Mouse (Mus musculus): ENCODE measurements around the gene Gatd1. TPM values are rescaled to one million over a fixed set of nuclear protein-coding genes. Genes with fewer than 3 reads are reported as not detected.

The Gatd1 gene
- polyA plus RNA-seq, 1 experiment from 2014 or later: 63.7 TPM

DNA sequence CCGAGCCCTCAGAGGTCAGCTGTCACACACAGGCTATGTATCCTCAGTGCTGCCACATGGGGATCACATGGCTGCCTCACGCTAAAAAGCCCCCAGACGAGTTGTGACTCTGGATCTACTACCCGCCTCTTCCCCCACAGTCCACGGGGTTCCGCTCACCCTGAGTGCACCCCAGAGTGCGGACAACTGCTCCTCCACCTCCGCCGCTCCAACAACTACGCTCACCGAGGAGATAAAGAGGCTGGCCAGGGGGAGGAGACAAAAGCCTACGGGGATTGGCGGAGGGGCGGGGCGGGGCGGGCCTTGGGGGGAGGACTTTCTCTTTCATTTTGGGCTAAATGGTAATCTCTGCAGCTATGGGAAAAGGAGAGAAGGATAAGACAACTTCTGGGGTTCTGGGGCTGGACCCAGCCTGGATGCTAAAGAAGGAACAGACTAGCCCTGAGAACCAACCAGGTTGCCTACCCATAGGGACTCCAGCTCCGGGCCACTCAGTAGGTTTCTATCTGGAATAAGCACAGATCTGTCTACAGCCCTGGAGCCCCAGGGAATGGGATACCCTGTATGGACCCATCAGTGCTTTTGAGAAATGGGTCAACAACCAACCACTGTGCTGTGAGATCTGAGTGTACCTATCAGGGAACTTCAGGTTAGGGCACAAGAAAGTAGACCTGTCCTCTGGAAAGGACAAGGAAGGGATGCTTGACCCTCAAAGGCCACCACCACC lies 21.4 kb upstream of the Gatd1 start:
- Histone ChIP-seq H3K27ac (ENCODE audit: low read length) (peak overlapping the region; percentile 44), H3K36me3 (ENCODE audit: insufficient read depth, low read length) (peaks cover 50% of the 10 kb centered on the region), H3K27me3 (ENCODE audit: insufficient read depth, low read length) (no peaks in the 10 kb centered on the region), H3K9ac (replicated peaks; ENCODE audit: low read length) (peak overlapping the region; percentile 65), H3K4me2 (replicated peaks; ENCODE audit: low read depth, low read length) (peak overlapping the region; percentile 87), H3K4me1 (ENCODE audit: insufficient read depth, low read length) (peaks cover 32% of the 10 kb centered on the region), H3K4me3 (ENCODE audit: low read length) (peak overlapping the region; percentile 57), H3K9me3 (ENCODE audit: low read length) (no peaks in the 10 kb centered on the region)
- WGBS: 5% methylated on average over 17 of the region's 17 CpGs
- ATAC-seq (ENCODE audit: low FRiP score, low TSS enrichment): no peak

DNA sequence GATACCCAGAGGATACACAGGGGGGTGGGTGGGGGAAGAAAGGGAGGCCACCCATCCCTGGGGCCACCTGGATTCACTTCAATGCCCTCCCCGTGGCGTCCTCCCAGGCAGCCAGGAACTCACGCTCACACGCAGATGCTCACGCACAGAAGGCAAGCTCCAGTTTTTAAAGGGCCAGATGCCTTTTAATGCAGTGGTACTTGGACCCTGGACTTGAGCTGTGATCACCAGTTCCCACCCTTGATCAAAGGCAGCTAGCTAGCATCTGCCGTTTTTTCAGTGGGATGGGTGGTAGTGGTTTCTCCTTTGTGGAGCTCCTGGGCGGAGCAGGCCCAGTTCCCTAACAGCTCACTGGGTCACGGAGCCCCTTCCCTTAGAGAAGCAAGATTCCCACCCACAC lies 20.5 kb upstream of the Gatd1 start:
- H3K4me2 ChIP-seq (replicated peaks; ENCODE audit: low read depth, low read length): peak overlapping the region; percentile 87
- H3K36me3 ChIP-seq (ENCODE audit: insufficient read depth, low read length): peaks cover 46% of the 10 kb centered on the region
- peak overlapping the region; percentile 57 for H3K4me3 ChIP-seq (ENCODE audit: low read length)
- H3K27me3 ChIP-seq (ENCODE audit: insufficient read depth, low read length): no peaks in the 10 kb centered on the region
- H3K9ac ChIP-seq (replicated peaks; ENCODE audit: low read length): peak overlapping the region; percentile 65
- H3K9me3 ChIP-seq (ENCODE audit: low read length): no peaks in the 10 kb centered on the region
- H3K4me1 ChIP-seq (ENCODE audit: insufficient read depth, low read length): peaks cover 39% of the 10 kb centered on the region
- no peak for ATAC-seq (ENCODE audit: low FRiP score, low TSS enrichment)
- WGBS: 14% methylated on average over 8 of the region's 8 CpGs
- H3K27ac ChIP-seq (ENCODE audit: low read length): peak overlapping the region; percentile 44

DNA sequence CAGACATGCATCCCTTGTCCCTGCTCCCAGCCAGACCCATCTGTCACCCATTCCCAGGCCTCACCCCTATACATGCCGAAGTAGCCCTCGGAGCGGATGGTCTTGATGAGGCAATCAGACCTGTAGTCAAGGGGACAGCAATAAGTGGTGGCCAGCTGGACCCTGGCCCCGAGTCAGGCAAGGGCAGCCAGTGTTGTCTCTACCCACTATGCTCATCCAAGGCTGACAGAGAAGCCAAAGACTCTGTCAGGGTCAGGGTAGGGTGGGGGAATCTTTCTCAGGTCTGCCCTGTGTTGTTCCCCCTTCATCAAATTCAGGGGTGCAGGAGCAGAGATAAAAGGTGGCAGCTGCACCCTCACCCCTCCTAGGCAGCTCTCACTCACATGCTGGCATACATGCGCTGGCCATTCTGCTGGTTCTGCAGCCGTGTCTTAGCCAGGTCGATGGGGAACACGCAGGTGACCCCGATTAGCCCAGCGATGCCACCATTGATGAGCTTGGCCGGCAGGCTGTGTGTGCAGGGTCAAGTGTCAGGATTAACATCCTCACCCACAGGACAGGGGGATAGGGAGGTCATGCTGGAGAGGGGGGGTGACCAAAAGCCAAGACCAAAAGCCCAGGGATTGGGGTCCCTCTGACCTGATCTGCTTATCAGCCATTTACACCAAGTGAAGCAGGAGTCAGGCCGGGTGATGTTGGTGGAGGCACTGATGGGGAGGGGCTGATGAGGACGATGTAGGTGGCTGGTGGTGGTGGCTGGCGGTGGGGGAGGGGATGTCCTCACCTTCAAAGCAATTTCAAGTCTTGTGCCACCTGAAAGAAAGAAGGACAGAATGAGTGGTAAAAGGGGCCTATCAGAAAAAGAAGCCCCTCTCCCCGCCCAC lies 19.8 kb upstream of the Gatd1 start:
- ATAC-seq (ENCODE audit: low FRiP score, low TSS enrichment): no peak
- Histone ChIP-seq H3K4me1 (ENCODE audit: insufficient read depth, low read length) (peaks cover 46% of the 10 kb centered on the region), H3K27me3 (ENCODE audit: insufficient read depth, low read length) (no peaks in the 10 kb centered on the region), H3K9ac (replicated peaks; ENCODE audit: low read length) (peak overlapping the region; percentile 65), H3K36me3 (ENCODE audit: insufficient read depth, low read length) (peaks cover 40% of the 10 kb centered on the region), H3K4me3 (ENCODE audit: low read length) (peak overlapping the region; percentile 57), H3K4me2 (replicated peaks; ENCODE audit: low read depth, low read length) (peak overlapping the region; percentile 87), H3K9me3 (ENCODE audit: low read length) (no peaks in the 10 kb centered on the region), H3K27ac (ENCODE audit: low read length) (no peak overlapping the region)
- WGBS: 67% methylated on average over 15 of the region's 15 CpGs

DNA sequence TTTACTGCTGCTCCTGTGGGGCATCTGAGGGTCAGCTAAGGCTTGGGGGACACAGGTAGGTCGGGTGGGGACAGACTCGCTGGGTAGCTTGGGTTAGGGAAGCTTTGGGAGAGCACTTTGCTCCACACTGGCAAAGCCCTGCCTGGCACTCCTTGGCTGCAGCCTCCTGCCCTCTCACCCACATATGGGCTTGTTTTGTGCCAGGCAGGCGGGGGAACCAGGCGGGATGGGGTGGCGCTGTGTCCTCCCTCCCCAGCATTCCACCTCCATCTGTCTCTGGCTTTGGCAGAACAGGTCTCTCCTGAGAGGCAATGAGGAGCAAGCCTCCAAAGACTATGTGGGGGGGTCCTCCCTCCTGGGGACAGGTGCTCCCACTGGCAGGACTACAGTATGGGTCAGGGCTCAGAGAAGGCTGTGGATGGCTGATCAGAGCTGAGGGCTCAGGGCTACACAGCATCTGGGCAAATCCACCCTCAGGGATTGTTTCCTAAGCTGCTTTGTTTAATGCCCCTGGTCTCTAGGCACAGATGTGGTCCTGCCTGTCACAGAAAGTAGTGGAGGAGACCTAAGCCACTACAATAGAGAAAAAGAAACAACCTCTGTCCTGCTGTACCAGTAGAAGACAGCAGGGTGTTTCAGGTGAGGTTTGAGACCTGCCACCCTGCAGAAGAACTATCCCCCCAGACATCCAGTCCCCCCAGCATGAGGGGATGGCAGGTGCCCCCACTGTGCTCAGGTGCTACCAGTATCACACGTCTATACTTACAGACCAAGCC lies 19.0 kb upstream of the Gatd1 start:
- no peak for ATAC-seq (ENCODE audit: low FRiP score, low TSS enrichment)
- Histone ChIP-seq H3K4me3 (ENCODE audit: low read length) (no peak overlapping the region), H3K9ac (replicated peaks; ENCODE audit: low read length) (0 out of 2 replicates have a peak overlapping the region, but pooled peaks have one; percentile 4), H3K9me3 (ENCODE audit: low read length) (no peaks in the 10 kb centered on the region), H3K36me3 (ENCODE audit: insufficient read depth, low read length) (peaks cover 34% of the 10 kb centered on the region), H3K4me2 (replicated peaks; ENCODE audit: low read depth, low read length) (no peak overlapping the region), H3K27ac (ENCODE audit: low read length) (no peak overlapping the region), H3K4me1 (ENCODE audit: insufficient read depth, low read length) (peaks cover 46% of the 10 kb centered on the region), H3K27me3 (ENCODE audit: insufficient read depth, low read length) (no peaks in the 10 kb centered on the region)
- WGBS: 84% methylated on average over 6 of the region's 6 CpGs

DNA sequence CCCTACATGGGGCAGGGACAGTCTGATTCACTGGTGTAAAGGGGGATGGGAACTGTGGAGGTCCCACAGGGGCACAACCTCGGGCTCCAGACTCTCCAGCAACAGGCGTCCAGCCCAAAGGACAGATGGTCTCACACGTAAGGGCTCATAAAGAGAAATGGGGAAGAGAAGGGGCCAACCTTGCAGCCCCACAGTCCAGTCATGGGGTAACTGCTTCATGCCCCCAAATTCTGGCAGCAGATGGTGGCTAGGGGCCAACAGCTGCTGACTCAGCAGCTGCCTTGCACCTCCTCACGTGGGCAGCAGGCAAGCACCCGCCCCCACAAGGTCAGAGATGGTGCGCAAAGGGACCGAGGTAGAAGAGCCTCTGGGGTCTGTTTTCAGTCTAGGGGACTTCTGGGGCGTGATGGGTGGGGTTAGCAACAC lies 18.3 kb upstream of the Gatd1 start:
- Histone ChIP-seq H3K4me1 (ENCODE audit: insufficient read depth, low read length) (peaks cover 46% of the 10 kb centered on the region), H3K9me3 (ENCODE audit: low read length) (no peaks in the 10 kb centered on the region), H3K9ac (replicated peaks; ENCODE audit: low read length) (no peak overlapping the region), H3K27ac (ENCODE audit: low read length) (no peak overlapping the region), H3K36me3 (ENCODE audit: insufficient read depth, low read length) (peaks cover 34% of the 10 kb centered on the region), H3K4me2 (replicated peaks; ENCODE audit: low read depth, low read length) (no peak overlapping the region), H3K27me3 (ENCODE audit: insufficient read depth, low read length) (no peaks in the 10 kb centered on the region), H3K4me3 (ENCODE audit: low read length) (no peak overlapping the region)
- no peak for ATAC-seq (ENCODE audit: low FRiP score, low TSS enrichment)
- 55% methylated on average over 8 of the region's 8 CpGs for WGBS

DNA sequence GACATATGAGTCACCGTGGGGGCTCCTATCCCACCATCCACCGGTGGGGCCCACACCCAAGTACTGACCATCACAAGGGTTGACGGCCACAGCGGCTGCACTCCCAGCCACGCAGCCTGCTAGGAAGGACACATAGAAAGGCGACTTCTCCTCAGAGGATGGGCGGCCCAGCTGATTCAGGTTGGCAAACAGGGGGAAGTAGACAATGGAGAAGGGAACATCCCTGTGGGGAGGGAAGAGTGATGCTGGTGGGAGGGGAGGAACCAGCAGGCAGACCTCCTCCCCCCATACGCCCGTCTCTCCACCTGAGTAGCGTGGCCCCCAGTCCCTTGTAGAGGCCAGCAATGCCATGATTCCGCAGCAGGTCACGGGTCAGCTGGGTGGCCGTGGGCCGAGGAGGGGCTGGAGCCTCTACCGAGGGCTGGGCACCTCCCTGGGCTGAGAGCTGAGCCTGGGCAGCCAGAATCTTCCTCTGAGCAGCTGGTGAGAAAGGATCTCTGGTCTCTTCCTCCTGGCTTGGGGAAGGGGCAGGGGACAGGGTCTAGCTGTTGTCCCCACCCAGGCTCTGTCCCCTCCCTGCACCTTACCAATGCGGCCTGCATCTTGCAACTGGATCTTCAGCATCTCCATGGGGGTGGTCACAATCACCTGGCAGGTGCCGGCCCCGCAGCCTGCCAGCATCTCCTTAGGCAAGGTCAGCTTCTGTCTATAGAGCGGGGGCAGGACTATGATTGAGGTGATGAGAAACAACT lies 17.7 kb upstream of the Gatd1 start:
- H3K4me3 ChIP-seq (ENCODE audit: low read length): no peak overlapping the region
- H3K27me3 ChIP-seq (ENCODE audit: insufficient read depth, low read length): no peaks in the 10 kb centered on the region
- no peak for ATAC-seq (ENCODE audit: low FRiP score, low TSS enrichment)
- H3K27ac ChIP-seq (ENCODE audit: low read length): no peak overlapping the region
- H3K36me3 ChIP-seq (ENCODE audit: insufficient read depth, low read length): peaks cover 34% of the 10 kb centered on the region
- no peaks in the 10 kb centered on the region for H3K9me3 ChIP-seq (ENCODE audit: low read length)
- no peak overlapping the region for H3K9ac ChIP-seq (replicated peaks; ENCODE audit: low read length)
- H3K4me1 ChIP-seq (ENCODE audit: insufficient read depth, low read length): peaks cover 41% of the 10 kb centered on the region
- H3K4me2 ChIP-seq (replicated peaks; ENCODE audit: low read depth, low read length): no peak overlapping the region
- 91% methylated on average over 19 of the region's 19 CpGs for WGBS

DNA sequence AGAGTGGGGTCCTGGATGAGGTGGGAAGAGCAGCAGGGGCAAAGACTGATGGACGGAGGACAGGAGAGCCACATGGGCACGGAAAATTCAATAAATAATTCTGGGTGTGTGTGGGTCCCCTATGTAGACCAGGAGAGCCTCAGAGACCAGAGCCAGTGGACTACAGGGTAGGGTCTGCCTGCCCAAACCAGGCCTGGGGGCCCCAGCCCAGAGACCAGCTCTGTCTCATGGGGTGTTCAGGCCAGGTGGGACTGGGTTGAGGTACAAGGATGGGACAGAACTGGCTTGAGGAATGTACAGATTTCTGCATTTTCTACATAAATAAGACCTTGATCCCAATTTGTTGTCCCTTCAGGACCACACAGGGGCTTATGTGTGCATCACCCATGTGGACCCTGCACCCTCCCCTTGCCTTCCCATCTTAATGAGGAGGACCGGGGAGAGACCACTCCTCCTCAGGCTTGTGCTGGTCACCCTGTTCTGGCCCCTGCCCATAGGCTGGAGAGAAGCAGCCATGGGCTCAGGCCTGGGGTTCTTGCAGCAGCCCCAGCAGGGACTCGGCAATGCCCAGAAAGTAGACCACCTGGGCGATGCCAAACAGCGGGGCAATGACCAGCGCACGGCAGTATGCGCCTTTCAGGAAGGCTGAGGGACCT lies 16.8 kb upstream of the Gatd1 start:
- Histone ChIP-seq H3K9me3 (ENCODE audit: low read length) (no peaks in the 10 kb centered on the region), H3K4me3 (ENCODE audit: low read length) (no peak overlapping the region), H3K4me1 (ENCODE audit: insufficient read depth, low read length) (peaks cover 32% of the 10 kb centered on the region), H3K36me3 (ENCODE audit: insufficient read depth, low read length) (peaks cover 34% of the 10 kb centered on the region), H3K9ac (replicated peaks; ENCODE audit: low read length) (no peak overlapping the region), H3K4me2 (replicated peaks; ENCODE audit: low read depth, low read length) (no peak overlapping the region), H3K27me3 (ENCODE audit: insufficient read depth, low read length) (no peaks in the 10 kb centered on the region), H3K27ac (ENCODE audit: low read length) (no peak overlapping the region)
- 94% methylated on average over 9 of the region's 9 CpGs for WGBS
- ATAC-seq (ENCODE audit: low FRiP score, low TSS enrichment): no peak

DNA sequence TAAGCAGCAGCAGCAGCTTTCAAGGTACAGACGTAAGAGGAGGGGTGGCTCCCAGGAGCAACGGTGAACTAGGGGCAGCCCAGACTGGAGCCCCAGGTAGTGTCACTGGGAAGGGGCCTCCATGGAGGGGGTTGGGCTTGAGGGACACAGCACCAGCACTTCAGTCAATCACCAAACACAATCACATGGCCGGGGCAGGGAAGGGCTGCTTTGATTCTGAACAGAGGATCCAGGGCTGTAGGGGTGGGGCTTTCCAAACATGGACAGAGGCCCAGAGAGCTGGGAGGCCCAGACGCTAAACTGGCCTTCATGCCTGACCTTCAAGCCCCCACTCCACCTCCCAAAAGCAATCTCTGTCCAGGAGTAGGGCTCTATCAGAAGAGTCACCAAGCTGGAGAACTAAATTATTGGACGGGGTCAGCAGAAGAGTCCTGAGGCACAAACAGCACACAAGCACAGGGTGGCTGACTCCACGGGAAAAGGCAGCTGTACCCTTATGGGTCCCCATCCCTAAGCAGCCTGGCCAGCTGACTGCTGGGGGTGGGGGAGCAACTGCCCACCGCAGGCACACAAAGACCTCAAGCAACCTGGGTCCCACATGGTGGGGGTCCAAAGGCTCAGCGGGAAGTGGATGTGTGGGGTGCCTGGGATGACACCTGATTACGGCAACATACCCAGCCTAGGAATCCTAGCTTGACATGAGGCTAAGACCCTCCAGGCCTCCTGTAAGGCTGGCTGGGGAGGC lies 16.1 kb upstream of the Gatd1 start:
- Histone ChIP-seq H3K36me3 (ENCODE audit: insufficient read depth, low read length) (peaks cover 34% of the 10 kb centered on the region), H3K9ac (replicated peaks; ENCODE audit: low read length) (no peak overlapping the region), H3K4me1 (ENCODE audit: insufficient read depth, low read length) (peaks cover 27% of the 10 kb centered on the region), H3K4me3 (ENCODE audit: low read length) (no peak overlapping the region), H3K27me3 (ENCODE audit: insufficient read depth, low read length) (no peaks in the 10 kb centered on the region), H3K9me3 (ENCODE audit: low read length) (no peaks in the 10 kb centered on the region), H3K27ac (ENCODE audit: low read length) (no peak overlapping the region; the same call in 1 of the 2 replicates), H3K4me2 (replicated peaks; ENCODE audit: low read depth, low read length) (peak overlapping the region; percentile 37; the same call in 1 of the 2 replicates)
- WGBS: 62% methylated on average over 9 of the region's 9 CpGs
- peak; percentile 3; the same call in 1 of the 2 replicates for ATAC-seq (ENCODE audit: low FRiP score, low TSS enrichment)

All from kidney, embryonic 16.5 days (tissue).